Mouse (Mus musculus): Measurements from ENCODE around the gene Tmem238.

DNA sequence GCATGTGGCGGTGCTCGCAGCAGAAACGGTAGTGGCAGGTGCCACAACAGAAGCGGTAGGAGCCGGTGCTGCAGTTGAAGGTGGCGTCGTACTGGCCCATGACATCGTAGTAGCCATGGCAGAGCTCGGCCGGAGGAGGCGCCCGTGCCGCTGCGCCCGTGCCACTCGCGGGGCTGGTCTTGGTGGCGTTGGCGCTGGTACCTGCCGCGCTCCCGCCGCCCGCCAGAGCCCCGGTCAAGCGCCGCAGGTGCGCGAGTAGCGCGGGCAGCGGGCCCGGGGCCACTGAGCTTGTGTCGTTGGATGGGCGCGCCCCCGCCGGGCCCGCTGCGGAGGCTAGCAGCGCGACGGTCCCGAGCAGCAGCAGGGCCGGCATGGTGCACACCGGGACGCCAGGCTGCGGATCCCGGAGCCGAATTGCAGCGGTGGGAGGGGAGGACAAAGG is 46.9 kb upstream of the Tmem238 start:
- TF ChIP-seq CTCF (IDR thresholded peaks at IDR 0.05; ENCODE audit: low read depth, low read length): no peak
- no peak for TF ChIP-seq TAL1 (conservative IDR thresholded peaks at IDR 0.05; ENCODE audit: low read depth, low read length)

All from G1E (cell line).